Mouse (Mus musculus): ENCODE data around the gene Cryzl2. TPM values are rescaled to one million over a fixed set of nuclear protein-coding genes. Genes with fewer than 3 reads are reported as not detected.

Gene Cryzl2
- polyA plus RNA-seq, 1 experiment from 2014 or later: 8.3 TPM

- H3K9me3 ChIP-seq (ENCODE audit: control insufficient read depth, low read length): no peaks in the 10 kb centered on the region
- 69% methylated on average over 3 of the region's 3 CpGs for WGBS
- H3K27me3 ChIP-seq (ENCODE audit: control insufficient read depth, insufficient read depth, low read length): no peaks in the 10 kb centered on the region
- H3K9ac ChIP-seq (ENCODE audit: low read length): no peak overlapping the region
- no peak overlapping the region for H3K4me2 ChIP-seq
- H3K27ac ChIP-seq (ENCODE audit: low read depth, low read length): no peak overlapping the region
- ATAC-seq (ENCODE audit: low FRiP score) (no peak), DNase-seq (ENCODE audit: low spot score, missing footprints) (no peak)
- no peak overlapping the region for H3K4me3 ChIP-seq (ENCODE audit: low read depth, low read length)
- H3K4me1 ChIP-seq (ENCODE audit: control insufficient read depth, insufficient read depth, low read length): peaks cover 5% of the 10 kb centered on the region; the same call in 1 of the 2 replicates
- H3K36me3 ChIP-seq (ENCODE audit: control insufficient read depth, insufficient read depth, low read length): 0 out of 2 replicates have a peak, but pooled peaks cover 2% of the 10 kb centered on the region
Measured at GRCm38 (mm10) chr1:157417414-157417813, 41.0 kb upstream of the Cryzl2 start.

- Histone ChIP-seq H3K36me3 (ENCODE audit: control insufficient read depth, insufficient read depth, low read length) (0 out of 2 replicates have a peak, but pooled peaks cover 2% of the 10 kb centered on the region), H3K27me3 (ENCODE audit: control insufficient read depth, insufficient read depth, low read length) (no peaks in the 10 kb centered on the region), H3K9me3 (ENCODE audit: control insufficient read depth, low read length) (no peaks in the 10 kb centered on the region), H3K4me1 (ENCODE audit: control insufficient read depth, insufficient read depth, low read length) (peaks cover 5% of the 10 kb centered on the region; the same call in 1 of the 2 replicates), H3K4me2 (no peak overlapping the region), H3K4me3 (ENCODE audit: low read depth, low read length) (no peak overlapping the region), H3K27ac (ENCODE audit: low read depth, low read length) (no peak overlapping the region), H3K9ac (ENCODE audit: low read length) (no peak overlapping the region)
- DNase-seq (ENCODE audit: low spot score, missing footprints) (peak; percentile 75), ATAC-seq (ENCODE audit: low FRiP score) (no peak)
- 46% methylated on average over 7 of the region's 7 CpGs for WGBS
Measured at GRCm38 (mm10) chr1:157417861-157418260, 40.5 kb upstream of the Cryzl2 start.

GRCm38 (mm10) chr1:157425741-157426427 lies 32.5 kb upstream of the Cryzl2 start:
- no peak overlapping the region for H3K27ac ChIP-seq (ENCODE audit: low read depth, low read length)
- H3K27me3 ChIP-seq (ENCODE audit: control insufficient read depth, insufficient read depth, low read length): no peaks in the 10 kb centered on the region
- no peak overlapping the region for H3K4me3 ChIP-seq (ENCODE audit: low read depth, low read length)
- no peak for DNase-seq (ENCODE audit: low spot score, missing footprints)
- no peak overlapping the region for H3K4me2 ChIP-seq
- H3K9me3 ChIP-seq (ENCODE audit: control insufficient read depth, low read length): no peaks in the 10 kb centered on the region
- WGBS: 74% methylated on average over 8 of the region's 8 CpGs
- no peaks in the 10 kb centered on the region for H3K36me3 ChIP-seq (ENCODE audit: control insufficient read depth, insufficient read depth, low read length)
- no peak for ATAC-seq (ENCODE audit: low FRiP score)
- H3K9ac ChIP-seq (ENCODE audit: low read length): no peak overlapping the region
- H3K4me1 ChIP-seq (ENCODE audit: control insufficient read depth, insufficient read depth, low read length): no peaks in the 10 kb centered on the region

- ATAC-seq (ENCODE audit: low FRiP score): no peak
- WGBS: 63% methylated on average over 1 of the region's 1 CpGs
- no peak overlapping the region for H3K27ac ChIP-seq (ENCODE audit: low read depth, low read length)
Measured at GRCm38 (mm10) chr1:157426933-157427332, 31.4 kb upstream of the Cryzl2 start.

GRCm38 (mm10) chr1:157427604-157428003 lies 30.8 kb upstream of the Cryzl2 start:
- ATAC-seq (ENCODE audit: low FRiP score): no peak
- WGBS: 95% methylated on average over 4 of the region's 4 CpGs
- no peak for DNase-seq (ENCODE audit: low spot score, missing footprints)

More at GRCm38 (mm10) chr1:157426933-157427332, 31.4 kb upstream of the Cryzl2 start:
- Histone ChIP-seq H3K4me2 (no peak overlapping the region), H3K9me3 (ENCODE audit: control insufficient read depth, low read length) (no peaks in the 10 kb centered on the region), H3K4me1 (ENCODE audit: control insufficient read depth, insufficient read depth, low read length) (no peaks in the 10 kb centered on the region), H3K9ac (ENCODE audit: low read length) (no peak overlapping the region), H3K4me3 (ENCODE audit: low read depth, low read length) (no peak overlapping the region), H3K27me3 (ENCODE audit: control insufficient read depth, insufficient read depth, low read length) (no peaks in the 10 kb centered on the region), H3K36me3 (ENCODE audit: control insufficient read depth, insufficient read depth, low read length) (no peaks in the 10 kb centered on the region)
- DNase-seq (ENCODE audit: low spot score, missing footprints): no peak

GRCm38 (mm10) chr1:157428366-157428765 lies 30.0 kb upstream of the Cryzl2 start:
- no peaks in the 10 kb centered on the region for H3K9me3 ChIP-seq (ENCODE audit: control insufficient read depth, low read length)
- H3K36me3 ChIP-seq (ENCODE audit: control insufficient read depth, insufficient read depth, low read length): no peaks in the 10 kb centered on the region
- 94% methylated on average over 3 of the region's 3 CpGs for WGBS
- H3K9ac ChIP-seq (ENCODE audit: low read length): no peak overlapping the region
- H3K4me2 ChIP-seq: no peak overlapping the region
- H3K27ac ChIP-seq (ENCODE audit: low read depth, low read length): no peak overlapping the region
- H3K27me3 ChIP-seq (ENCODE audit: control insufficient read depth, insufficient read depth, low read length): no peaks in the 10 kb centered on the region
- H3K4me3 ChIP-seq (ENCODE audit: low read depth, low read length): no peak overlapping the region
- ATAC-seq (ENCODE audit: low FRiP score) (no peak), DNase-seq (ENCODE audit: low spot score, missing footprints) (no peak)
- no peaks in the 10 kb centered on the region for H3K4me1 ChIP-seq (ENCODE audit: control insufficient read depth, insufficient read depth, low read length)

More at GRCm38 (mm10) chr1:157427604-157428003, 30.8 kb upstream of the Cryzl2 start:
- Histone ChIP-seq H3K4me2 (no peak overlapping the region), H3K9me3 (ENCODE audit: control insufficient read depth, low read length) (no peaks in the 10 kb centered on the region), H3K36me3 (ENCODE audit: control insufficient read depth, insufficient read depth, low read length) (no peaks in the 10 kb centered on the region), H3K27me3 (ENCODE audit: control insufficient read depth, insufficient read depth, low read length) (no peaks in the 10 kb centered on the region), H3K9ac (ENCODE audit: low read length) (no peak overlapping the region), H3K27ac (ENCODE audit: low read depth, low read length) (no peak overlapping the region), H3K4me1 (ENCODE audit: control insufficient read depth, insufficient read depth, low read length) (no peaks in the 10 kb centered on the region), H3K4me3 (ENCODE audit: low read depth, low read length) (no peak overlapping the region)

- WGBS: 46% methylated on average over 3 of the region's 3 CpGs
Measured at GRCm38 (mm10) chr1:157433316-157433715, 25.1 kb upstream of the Cryzl2 start.

GRCm38 (mm10) chr1:157434404-157434803 lies 24.0 kb upstream of the Cryzl2 start:
- Histone ChIP-seq H3K36me3 (ENCODE audit: control insufficient read depth, insufficient read depth, low read length) (no peaks in the 10 kb centered on the region), H3K27ac (ENCODE audit: low read depth, low read length) (no peak overlapping the region), H3K27me3 (ENCODE audit: control insufficient read depth, insufficient read depth, low read length) (no peaks in the 10 kb centered on the region), H3K4me3 (ENCODE audit: low read depth, low read length) (no peak overlapping the region), H3K4me1 (ENCODE audit: control insufficient read depth, insufficient read depth, low read length) (peaks cover 5% of the 10 kb centered on the region; the same call in 1 of the 2 replicates), H3K9me3 (ENCODE audit: control insufficient read depth, low read length) (no peaks in the 10 kb centered on the region), H3K9ac (ENCODE audit: low read length) (no peak overlapping the region), H3K4me2 (no peak overlapping the region)
- 96% methylated on average over 4 of the region's 4 CpGs for WGBS
- DNase-seq (ENCODE audit: low spot score, missing footprints) (no peak), ATAC-seq (ENCODE audit: low FRiP score) (no peak)

More at GRCm38 (mm10) chr1:157433316-157433715, 25.1 kb upstream of the Cryzl2 start:
- H3K27me3 ChIP-seq (ENCODE audit: control insufficient read depth, insufficient read depth, low read length): no peaks in the 10 kb centered on the region
- ATAC-seq (ENCODE audit: low FRiP score) (no peak), DNase-seq (ENCODE audit: low spot score, missing footprints) (no peak)
- H3K4me2 ChIP-seq: no peak overlapping the region
- no peaks in the 10 kb centered on the region for H3K9me3 ChIP-seq (ENCODE audit: control insufficient read depth, low read length)
- no peak overlapping the region for H3K4me3 ChIP-seq (ENCODE audit: low read depth, low read length)
- no peaks in the 10 kb centered on the region for H3K4me1 ChIP-seq (ENCODE audit: control insufficient read depth, insufficient read depth, low read length)
- H3K36me3 ChIP-seq (ENCODE audit: control insufficient read depth, insufficient read depth, low read length): no peaks in the 10 kb centered on the region
- no peak overlapping the region for H3K9ac ChIP-seq (ENCODE audit: low read length)
- H3K27ac ChIP-seq (ENCODE audit: low read depth, low read length): no peak overlapping the region

- Histone ChIP-seq H3K9me3 (ENCODE audit: control insufficient read depth, low read length) (no peaks in the 10 kb centered on the region), H3K36me3 (ENCODE audit: control insufficient read depth, insufficient read depth, low read length) (no peaks in the 10 kb centered on the region), H3K4me2 (no peak overlapping the region), H3K9ac (ENCODE audit: low read length) (no peak overlapping the region), H3K27ac (ENCODE audit: low read depth, low read length) (no peak overlapping the region), H3K27me3 (ENCODE audit: control insufficient read depth, insufficient read depth, low read length) (no peaks in the 10 kb centered on the region), H3K4me1 (ENCODE audit: control insufficient read depth, insufficient read depth, low read length) (peaks cover 13% of the 10 kb centered on the region), H3K4me3 (ENCODE audit: low read depth, low read length) (no peak overlapping the region)
- ATAC-seq (ENCODE audit: low FRiP score): no peak
- WGBS: 91% methylated on average over 6 of the region's 6 CpGs
- DNase-seq (ENCODE audit: low spot score, missing footprints): no peak
Measured at GRCm38 (mm10) chr1:157435926-157436325, 22.5 kb upstream of the Cryzl2 start.

Data from midbrain, embryonic 11.5 days (tissue).